Mouse (Mus musculus) ES-E14 (cell line): ENCODE data around the gene Rubcnl.

Experiments used
- CHD2 ChIP-seq: IDR thresholded peaks from 2 replicates; pipeline ENCODE4 v1.6.1; 2014; ENCODE audit warnings: mild to moderate bottlenecking, low read depth, low read length, inconsistent platforms
- MAFK ChIP-seq: IDR thresholded peaks from 2 replicates; pipeline ENCODE4 v1.6.1; 2014; ENCODE audit warnings: mild to moderate bottlenecking, low read depth, low read length, inconsistent platforms; ENCODE audit not compliant: insufficient read depth
- ZC3H11A ChIP-seq: IDR thresholded peaks from 2 replicates; pipeline ENCODE4 v1.6.1; 2012; ENCODE audit warnings: low read depth, mild to moderate bottlenecking, inconsistent platforms, low read length, borderline replicate concordance

- TF ChIP-seq ZC3H11A (no peak), MAFK (no peak), CHD2 (no peak)
These were observed 19.3 kb upstream of the Rubcnl start for GRCm38 (mm10) chr14:74996556-74996955.
